Mouse (Mus musculus) embryonic facial prominence, embryonic 14.5 days (tissue): ENCODE measurements around the gene 2810408A11Rik. TPM values are rescaled to one million over a fixed set of nuclear protein-coding genes. Genes with fewer than 3 reads are reported as not detected.
"Not testable (repeated sequence)": the region's sequence is repeated elsewhere in the genome, so short reads cannot be mapped to it uniquely, and the experiment has no call there.

ENCODE experiments used
- ATAC-seq: fragments of 200-750 bp; cut with Nextera tagmentation; 2 replicates; pipeline ENCODE4 v1.8.0; 2017; ENCODE audit warnings: low read depth, moderate number of reproducible peaks, moderate TSS enrichment
- DNase-seq: peaks from one replicate; pipeline ENCODE4 v3.0.0-alpha.2; 2015; ENCODE audit warnings: low spot score
- H3K27ac ChIP-seq: fragments of 300-500 bp; sonication (generic); replicated peaks from 2 replicates; pipeline ENCODE4 v1.5.1; 2014; ENCODE audit warnings: low read depth, mild to moderate bottlenecking, low read length, moderate library complexity
- H3K27me3 ChIP-seq: fragments of 300-500 bp; sonication (generic); replicated peaks from 2 replicates; pipeline ENCODE4 v1.6.1; 2014; ENCODE audit warnings: low read length; ENCODE audit not compliant: control insufficient read depth, insufficient read depth
- H3K36me3 ChIP-seq: fragments of 300-500 bp; sonication (generic); 2 replicates; pipeline ENCODE4 v1.6.1; 2014; ENCODE audit warnings: low read length, mixed read lengths; ENCODE audit not compliant: control insufficient read depth, insufficient read depth
- H3K4me1 ChIP-seq: fragments of 300-500 bp; sonication (generic); 2 replicates; pipeline ENCODE4 v1.6.1; 2014; ENCODE audit warnings: antibody characterized with exemption, low read length; ENCODE audit not compliant: control insufficient read depth, insufficient read depth
- H3K4me2 ChIP-seq: fragments of 300-500 bp; sonication (generic); 2 replicates; pipeline ENCODE4 v1.6.1; 2014; ENCODE audit warnings: low read depth, mild to moderate bottlenecking, low read length, moderate library complexity, mixed read lengths
- H3K4me3 ChIP-seq: fragments of 300-500 bp; sonication (generic); 2 replicates; pipeline ENCODE4 v1.5.1; 2014; ENCODE audit warnings: low read depth, mild to moderate bottlenecking, low read length
- H3K9ac ChIP-seq: fragments of 300-500 bp; sonication (generic); 2 replicates; pipeline ENCODE4 v1.6.1; 2014; ENCODE audit warnings: low read depth, mild to moderate bottlenecking, low read length, moderate library complexity, mixed read lengths
- H3K9me3 ChIP-seq: fragments of 300-500 bp; sonication (generic); 2 replicates; pipeline ENCODE4 v1.6.1; 2016; ENCODE audit warnings: low read length; ENCODE audit not compliant: control insufficient read depth
- WGBS: fragments of 180-500 bp; shearing (Covaris S2); extraction: QIAGEN DNeasy Blood & Tissue Kit; methylation state at CpG from one replicate; pipeline ENCODE4 v1.1.7; 2014; 5-methylcytosine and 5-hydroxymethylcytosine counted together
- polyA plus RNA-seq: library from polyadenylated mRNA; unstranded; fragments of >200 nt; fragmentation: Nextera tagmentation; extraction: Ambion mirVana; gene quantifications from 2 replicates; pipeline ENCODE4 v1.2.1, GENCODE M21; 2014

Gene 2810408A11Rik
- polyA plus RNA-seq, 1 experiment from 2014 or later, result 5.7 TPM

DNA sequence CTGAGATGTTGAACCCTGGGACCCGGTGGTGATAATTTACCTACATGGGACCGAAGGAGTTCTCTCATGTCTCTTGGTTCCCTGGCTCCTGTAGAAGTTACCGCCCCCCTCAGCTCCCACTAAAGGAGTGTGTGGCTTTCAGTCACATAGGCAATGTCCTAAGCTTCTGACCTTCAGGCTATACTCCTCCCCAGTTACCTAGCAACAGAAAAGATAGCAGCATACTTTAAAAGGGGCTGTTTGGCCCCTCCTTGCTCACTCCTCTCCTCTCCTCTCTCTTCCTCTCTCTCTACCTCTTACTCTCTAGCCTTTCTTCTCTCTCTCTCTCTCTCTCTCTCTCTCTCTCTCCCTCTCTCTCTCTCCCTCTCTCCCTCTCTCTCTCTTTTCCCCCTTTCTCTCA is 37.1 kb downstream of the 2810408A11Rik start:
- WGBS, result 70% methylated on average over 3 of the region's 3 CpGs
- not testable (repeated sequence) for H3K27ac ChIP-seq, H3K4me2 ChIP-seq, ATAC-seq, H3K4me3 ChIP-seq, H3K36me3 ChIP-seq, H3K27me3 ChIP-seq, DNase-seq, H3K4me1 ChIP-seq, H3K9me3 ChIP-seq, H3K9ac ChIP-seq

- 22% methylated on average over 29 of the region's 30 CpGs for WGBS
- Histone ChIP-seq H3K27me3 (peaks cover 12% of the 10 kb centered on the region), H3K4me1 (no peaks in the 10 kb centered on the region), H3K27ac (peak within 1 kb of the TSS; percentile 54), H3K9ac (peak within 1 kb of the TSS; percentile 28; the same call in 1 of the 2 replicates), H3K36me3 (no peaks in the 10 kb centered on the region), H3K4me3 (peak within 1 kb of the TSS; percentile 20), H3K9me3 (no peaks in the 10 kb centered on the region), H3K4me2 (peak within 1 kb of the TSS; percentile 36)
- peak; percentile 64; the same call in 1 of the 2 replicates for ATAC-seq
- peak; percentile 74 for DNase-seq
These were observed 42.4 kb downstream of the 2810408A11Rik start, which contains the start of gene Tnk1 for GRCm38 (mm10) chr11:69858113-69858998. Gene Tnk1, minus strand, starts transcription at chr11:69858730.

GRCm38 (mm10) chr11:69855347-69855746 is 45.4 kb downstream of the 2810408A11Rik start:
- H3K9ac ChIP-seq, result no peak overlapping the region
- no peak for ATAC-seq
- WGBS, result 21% methylated on average over 16 of the region's 16 CpGs

GRCm38 (mm10) chr11:69854680-69855079 is 46.1 kb downstream of the 2810408A11Rik start:
- Histone ChIP-seq H3K36me3 (peaks cover 31% of the 10 kb centered on the region), H3K9ac (no peak overlapping the region), H3K27me3 (peaks cover 12% of the 10 kb centered on the region), H3K27ac (no peak overlapping the region), H3K9me3 (no peaks in the 10 kb centered on the region), H3K4me3 (no peak overlapping the region), H3K4me2 (no peak overlapping the region), H3K4me1 (0 out of 2 replicates have a peak, but pooled peaks cover 5% of the 10 kb centered on the region)
- no peak for DNase-seq
- 81% methylated on average over 10 of the region's 10 CpGs for WGBS
- ATAC-seq, result no peak

More at GRCm38 (mm10) chr11:69855347-69855746, 45.4 kb downstream of the 2810408A11Rik start:
- peaks cover 24% of the 10 kb centered on the region for H3K36me3 ChIP-seq
- H3K9me3 ChIP-seq, result no peaks in the 10 kb centered on the region
- H3K27ac ChIP-seq, result no peak overlapping the region
- H3K27me3 ChIP-seq, result peaks cover 12% of the 10 kb centered on the region
- no peak overlapping the region for H3K4me2 ChIP-seq
- no peak for DNase-seq
- no peak overlapping the region for H3K4me3 ChIP-seq
- H3K4me1 ChIP-seq, result 0 out of 2 replicates have a peak, but pooled peaks cover 5% of the 10 kb centered on the region

GRCm38 (mm10) chr11:69853994-69854393 is 46.8 kb downstream of the 2810408A11Rik start:
- 0 out of 2 replicates have a peak, but pooled peaks cover 5% of the 10 kb centered on the region for H3K4me1 ChIP-seq
- no peak overlapping the region for H3K4me2 ChIP-seq
- no peak for DNase-seq
- H3K9me3 ChIP-seq, result no peaks in the 10 kb centered on the region
- peaks cover 38% of the 10 kb centered on the region for H3K36me3 ChIP-seq
- H3K4me3 ChIP-seq, result no peak overlapping the region
- ATAC-seq, result no peak
- 62% methylated on average over 7 of the region's 7 CpGs for WGBS
- H3K27ac ChIP-seq, result no peak overlapping the region
- H3K9ac ChIP-seq, result no peak overlapping the region
- peaks cover 9% of the 10 kb centered on the region for H3K27me3 ChIP-seq

- no peak overlapping the region for H3K4me2 ChIP-seq
- H3K27ac ChIP-seq, result no peak overlapping the region
- WGBS, result 64% methylated on average over 8 of the region's 8 CpGs
- no peaks in the 10 kb centered on the region for H3K9me3 ChIP-seq
- H3K36me3 ChIP-seq, result peaks cover 51% of the 10 kb centered on the region
- ATAC-seq (no peak), DNase-seq (no peak)
- H3K9ac ChIP-seq, result no peak overlapping the region
- H3K27me3 ChIP-seq, result no peaks in the 10 kb centered on the region
- H3K4me1 ChIP-seq, result peaks cover 19% of the 10 kb centered on the region
- H3K4me3 ChIP-seq, result no peak overlapping the region
These were observed 50.0 kb downstream of the 2810408A11Rik start for GRCm38 (mm10) chr11:69850754-69851153.

DNA sequence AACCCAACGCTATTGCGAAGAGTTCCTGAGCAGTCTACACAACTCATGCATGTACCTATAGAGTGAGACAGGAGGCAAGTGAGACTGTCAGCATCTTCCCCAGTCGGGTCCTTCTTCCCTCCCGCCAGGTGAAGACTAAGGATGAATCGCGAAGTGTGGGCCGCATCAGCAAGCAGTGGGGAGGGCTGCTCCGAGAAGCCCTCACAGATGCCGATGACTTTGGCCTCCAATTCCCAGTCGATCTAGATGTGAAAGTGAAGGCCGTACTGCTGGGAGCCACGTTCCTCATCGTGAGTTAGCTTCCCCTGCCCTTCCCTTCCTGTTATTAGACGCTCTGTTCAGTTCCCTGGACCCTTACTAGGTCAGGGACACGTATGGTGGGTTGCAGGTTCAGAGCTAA is 50.9 kb downstream of the 2810408A11Rik start:
- WGBS, result 87% methylated on average over 15 of the region's 15 CpGs
- Histone ChIP-seq H3K36me3 (peaks cover 51% of the 10 kb centered on the region), H3K27ac (no peak overlapping the region), H3K9me3 (no peaks in the 10 kb centered on the region), H3K27me3 (no peaks in the 10 kb centered on the region), H3K4me1 (peaks cover 25% of the 10 kb centered on the region), H3K4me2 (no peak overlapping the region), H3K9ac (no peak overlapping the region), H3K4me3 (no peak overlapping the region)
- DNase-seq (no peak), ATAC-seq (no peak)

DNA sequence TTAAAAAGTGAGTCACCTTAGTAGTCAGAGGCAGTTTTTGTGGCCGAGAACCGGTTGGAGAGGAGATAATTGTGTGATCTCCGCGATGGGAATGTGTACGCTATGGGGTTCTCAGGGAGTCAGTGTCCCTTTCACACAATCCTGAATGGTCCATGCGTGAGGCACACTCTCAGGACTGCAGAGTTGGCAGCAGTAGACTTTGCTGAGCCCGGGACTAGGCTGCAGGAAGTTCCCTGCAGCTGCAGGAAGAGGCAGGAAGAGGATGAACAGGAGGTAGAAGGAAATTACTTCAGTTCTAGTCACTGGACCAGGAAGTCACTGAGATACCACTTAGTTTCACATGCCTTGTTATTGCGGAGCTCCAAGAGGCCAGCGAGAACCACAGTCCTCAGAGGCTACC is 51.7 kb downstream of the 2810408A11Rik start:
- ATAC-seq, result no peak
- no peak overlapping the region for H3K4me3 ChIP-seq
- no peaks in the 10 kb centered on the region for H3K27me3 ChIP-seq
- no peak overlapping the region for H3K4me2 ChIP-seq
- no peaks in the 10 kb centered on the region for H3K9me3 ChIP-seq
- DNase-seq, result no peak
- no peak overlapping the region for H3K9ac ChIP-seq
- H3K36me3 ChIP-seq, result peaks cover 51% of the 10 kb centered on the region
- 85% methylated on average over 9 of the region's 9 CpGs for WGBS
- H3K4me1 ChIP-seq, result peaks cover 25% of the 10 kb centered on the region
- no peak overlapping the region; the same call in 1 of the 2 replicates for H3K27ac ChIP-seq
